Mouse (Mus musculus): ENCODE data around the gene 1700025B11Rik.

DNA sequence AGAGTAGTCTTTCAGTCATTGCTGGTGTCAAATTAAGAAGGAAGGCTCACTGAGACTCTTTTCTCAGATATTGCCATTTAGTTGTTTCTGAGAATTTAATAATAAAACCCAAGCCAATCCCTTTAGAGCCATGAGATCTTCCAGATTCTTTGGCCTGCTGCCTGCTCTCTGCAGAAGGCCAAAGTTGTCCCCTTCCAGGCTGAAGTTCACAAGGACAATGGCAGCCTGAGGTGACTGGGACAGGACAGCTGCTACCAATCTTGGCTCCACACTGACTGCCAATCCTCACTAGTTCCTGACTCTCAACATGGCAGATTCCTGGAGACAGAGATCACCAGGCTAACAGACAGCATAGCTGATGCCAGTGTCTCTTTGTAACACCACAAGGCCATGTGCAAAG is 25.3 kb upstream of the 1700025B11Rik start:
- no peak for TF ChIP-seq GATA2 (IDR thresholded peaks at IDR 0.05; ENCODE audit: borderline replicate concordance, low read depth, low read length)
- TF ChIP-seq TAL1 (conservative IDR thresholded peaks at IDR 0.05; ENCODE audit: low read depth, low read length): no peak
- TF ChIP-seq GATA1 (IDR thresholded peaks at IDR 0.05; ENCODE audit: borderline replicate concordance, low read length): no peak
- TF ChIP-seq CTCF (IDR thresholded peaks at IDR 0.05; ENCODE audit: low read depth, low read length): no peak

Measured in G1E (cell line).